Mouse (Mus musculus): Measurements from ENCODE around the gene Tmem176b. TPM values are rescaled to one million over a fixed set of nuclear protein-coding genes. Genes with fewer than 3 reads are reported as not detected.
A peak's percentile ranks its signal among the peaks of the same experiment; 100 is the strongest.

The Tmem176b gene
- polyA plus RNA-seq, 1 experiment: 265 TPM

DNA sequence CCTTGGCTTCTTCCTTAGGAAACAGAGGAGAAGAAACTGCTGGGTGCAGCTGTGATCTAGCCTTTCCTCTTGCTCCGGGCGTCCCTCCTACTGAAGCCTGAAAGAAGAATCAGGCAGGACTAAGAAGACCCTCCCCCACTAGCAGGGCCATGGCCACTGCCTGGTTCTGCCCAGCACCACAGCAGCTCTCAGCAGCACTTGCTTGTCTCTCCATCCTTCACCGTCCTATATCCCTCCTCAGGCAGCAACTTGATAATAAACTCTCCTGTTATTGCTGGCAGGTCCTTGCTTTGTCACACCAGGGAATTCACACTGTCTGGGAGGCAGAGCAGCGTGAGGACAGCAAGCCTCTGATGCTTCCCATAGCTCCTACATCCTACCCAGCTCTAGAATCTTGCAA, 3.8 kb upstream of the Tmem176b start:
- 95% methylated on average over 4 of the region's 4 CpGs for WGBS
- no peaks in the 10 kb centered on the region for H3K27me3 ChIP-seq (ENCODE audit: control insufficient read depth, insufficient read depth, low read length)
- peaks cover 21% of the 10 kb centered on the region for H3K4me1 ChIP-seq (replicated peaks; ENCODE audit: control insufficient read depth, insufficient read depth, low read length)
- no peak overlapping the region for H3K4me3 ChIP-seq (ENCODE audit: control insufficient read depth, insufficient read depth, low read length)
- H3K27ac ChIP-seq (ENCODE audit: control insufficient read depth, insufficient read depth, low read length): no peak overlapping the region
- DNase-seq: no peak
- no peak for TF ChIP-seq CTCF (IDR thresholded peaks at IDR 0.05; ENCODE audit: borderline replicate concordance, control insufficient read depth, extremely low read depth, insufficient read depth, low read length, poor library complexity)
- no peak for TF ChIP-seq POLR2A (IDR thresholded peaks at IDR 0.05; ENCODE audit: control insufficient read depth, extremely low read depth, insufficient read depth, low read length, poor library complexity)
- H3K36me3 ChIP-seq (ENCODE audit: control insufficient read depth, insufficient read depth, low read length): no peaks in the 10 kb centered on the region

DNA sequence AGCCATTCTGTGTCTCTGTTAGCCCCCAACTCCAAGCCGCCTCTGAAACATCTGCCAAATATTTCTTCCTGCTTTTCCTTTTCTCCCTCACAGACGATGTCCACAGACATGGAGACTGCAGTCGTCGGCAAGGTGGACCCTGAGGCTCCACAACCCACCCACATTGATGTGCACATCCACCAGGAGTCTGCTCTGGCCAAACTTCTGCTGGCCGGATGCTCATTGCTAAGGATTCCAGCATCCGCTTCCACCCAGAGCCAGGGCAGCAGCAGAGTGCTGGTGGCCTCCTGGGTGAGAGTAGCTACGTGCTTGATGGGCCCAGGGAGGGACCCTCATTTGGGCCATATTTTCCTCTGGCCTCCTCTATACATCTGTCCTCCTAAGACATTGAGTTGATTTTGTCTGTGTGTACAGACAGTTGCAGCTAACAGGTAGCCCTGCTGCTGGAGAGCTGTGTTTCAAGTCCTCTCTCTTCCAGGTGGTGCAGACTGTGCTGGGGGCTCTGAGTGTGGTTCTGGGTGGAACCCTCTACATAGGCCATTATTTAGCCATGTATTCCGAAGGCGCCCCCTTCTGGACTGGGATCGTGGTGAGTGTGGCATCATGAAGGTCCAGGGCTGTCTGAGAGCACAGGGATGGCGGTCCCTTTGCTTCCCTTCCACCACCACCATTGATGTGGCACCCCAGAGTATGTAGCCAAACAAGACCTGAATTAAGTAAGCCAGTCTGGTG, 981 bp upstream of the Tmem176b start:
- 63% methylated on average over 11 of the region's 11 CpGs for whole genome bisulfite sequencing
- no peaks in the 10 kb centered on the region for H3K27me3 ChIP-seq (ENCODE audit: control insufficient read depth, insufficient read depth, low read length)
- peak; percentile 41 for DNase-seq
- H3K4me3 ChIP-seq (ENCODE audit: control insufficient read depth, insufficient read depth, low read length): no peak overlapping the region; the same call in 1 of the 2 replicates
- peaks cover 25% of the 10 kb centered on the region for H3K4me1 ChIP-seq (replicated peaks; ENCODE audit: control insufficient read depth, insufficient read depth, low read length)
- TF ChIP-seq POLR2A (IDR thresholded peaks at IDR 0.05; ENCODE audit: control insufficient read depth, extremely low read depth, insufficient read depth, low read length, poor library complexity) (no peak), CTCF (IDR thresholded peaks at IDR 0.05; ENCODE audit: borderline replicate concordance, control insufficient read depth, extremely low read depth, insufficient read depth, low read length, poor library complexity) (no peak)
- H3K27ac ChIP-seq (ENCODE audit: control insufficient read depth, insufficient read depth, low read length): no peak overlapping the region
- no peaks in the 10 kb centered on the region for H3K36me3 ChIP-seq (ENCODE audit: control insufficient read depth, insufficient read depth, low read length)

DNA sequence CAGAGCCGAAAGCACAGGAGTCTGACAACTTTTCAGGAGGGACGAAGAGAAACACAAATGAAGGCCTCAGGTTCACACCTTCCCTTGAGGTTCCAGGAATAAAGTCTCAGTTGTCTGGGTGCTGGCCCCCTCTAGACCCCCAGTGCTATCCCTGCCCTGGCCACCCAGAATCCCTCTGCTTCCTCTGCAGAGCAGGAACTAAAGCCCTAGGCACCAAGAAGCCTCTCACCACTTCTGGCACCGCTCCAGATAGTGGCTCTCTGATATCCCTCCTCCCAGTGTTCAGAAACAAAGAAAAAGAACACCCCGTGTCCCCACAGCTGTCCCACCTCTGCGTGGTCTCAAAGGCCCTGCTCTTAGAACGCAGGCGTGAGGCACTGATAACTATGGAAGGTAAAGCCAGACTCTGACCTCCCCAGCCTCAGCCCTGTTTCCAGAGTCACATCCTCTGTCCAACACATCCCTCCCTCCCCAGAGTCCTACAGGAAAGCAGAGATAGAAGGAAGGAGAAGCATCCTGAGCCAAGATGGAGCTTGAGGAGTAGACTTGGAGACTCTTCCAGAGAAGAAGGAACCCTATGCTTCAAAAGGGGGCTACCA, 826 bp downstream of the Tmem176b start, which contains the start of gene Tmem176a:
Gene Tmem176a, plus strand, starts transcription at position 549 of the 599 bp plus-strand sequence.
- DNase-seq: no peak
- H3K27ac ChIP-seq (ENCODE audit: control insufficient read depth, insufficient read depth, low read length): peak within 1 kb of the TSS; percentile 52; the same call in 1 of the 2 replicates
- peak within 1 kb of the TSS; percentile 48 for H3K4me3 ChIP-seq (ENCODE audit: control insufficient read depth, insufficient read depth, low read length)
- TF ChIP-seq POLR2A (IDR thresholded peaks at IDR 0.05; ENCODE audit: control insufficient read depth, extremely low read depth, insufficient read depth, low read length, poor library complexity) (no peak), CTCF (IDR thresholded peaks at IDR 0.05; ENCODE audit: borderline replicate concordance, control insufficient read depth, extremely low read depth, insufficient read depth, low read length, poor library complexity) (no peak)
- peaks cover 25% of the 10 kb centered on the region for H3K4me1 ChIP-seq (replicated peaks; ENCODE audit: control insufficient read depth, insufficient read depth, low read length)
- no peaks in the 10 kb centered on the region for H3K27me3 ChIP-seq (ENCODE audit: control insufficient read depth, insufficient read depth, low read length)
- 8% methylated on average over 7 of the region's 7 CpGs for WGBS
- no peaks in the 10 kb centered on the region for H3K36me3 ChIP-seq (ENCODE audit: control insufficient read depth, insufficient read depth, low read length)

DNA sequence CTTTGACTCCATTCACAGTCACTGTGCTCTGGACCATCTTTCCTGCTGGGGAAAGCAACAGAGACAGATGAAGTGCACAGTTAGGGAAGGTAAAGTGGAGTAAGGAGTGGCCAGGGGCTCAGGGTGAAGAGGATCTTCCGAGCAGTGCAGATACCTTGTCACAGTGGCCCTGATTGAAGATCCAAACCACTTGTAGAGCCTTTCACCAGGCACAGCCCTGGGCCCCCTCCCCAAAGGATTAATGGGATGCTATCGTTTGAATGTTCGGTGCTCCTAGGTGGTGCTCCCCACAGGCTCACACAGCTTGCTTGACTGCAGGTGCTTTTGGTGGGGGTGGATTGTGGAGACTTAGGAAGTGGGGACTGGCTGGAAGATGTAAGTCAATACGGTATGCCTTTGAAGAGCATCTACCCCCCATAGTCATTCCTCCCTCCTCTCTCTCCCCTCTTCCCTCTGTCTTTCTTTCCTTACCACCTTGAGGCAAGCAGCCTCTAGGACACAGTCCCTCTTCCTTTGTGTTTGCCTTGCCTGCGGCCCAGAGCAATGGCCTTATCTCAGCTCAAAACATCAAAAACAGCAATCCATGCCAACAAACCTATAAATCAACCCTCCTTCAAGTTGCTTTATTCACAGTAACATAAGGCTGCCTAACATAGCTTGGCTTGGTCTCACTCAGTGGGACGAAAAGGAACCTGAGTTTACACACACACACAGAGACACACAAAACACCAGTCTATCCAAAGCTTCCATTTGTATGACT, 2.8 kb downstream of the Tmem176b start:
- TF ChIP-seq CTCF (IDR thresholded peaks at IDR 0.05; ENCODE audit: borderline replicate concordance, control insufficient read depth, extremely low read depth, insufficient read depth, low read length, poor library complexity): no peak
- no peak for TF ChIP-seq POLR2A (IDR thresholded peaks at IDR 0.05; ENCODE audit: control insufficient read depth, extremely low read depth, insufficient read depth, low read length, poor library complexity)
- no peak for DNase-seq
- H3K4me1 ChIP-seq (replicated peaks; ENCODE audit: control insufficient read depth, insufficient read depth, low read length): peaks cover 25% of the 10 kb centered on the region
- WGBS: 86% methylated on average over 6 of the region's 6 CpGs
- H3K36me3 ChIP-seq (ENCODE audit: control insufficient read depth, insufficient read depth, low read length): no peaks in the 10 kb centered on the region; the same call in 1 of the 2 replicates
- H3K4me3 ChIP-seq (ENCODE audit: control insufficient read depth, insufficient read depth, low read length): no peak overlapping the region
- H3K27me3 ChIP-seq (ENCODE audit: control insufficient read depth, insufficient read depth, low read length): no peaks in the 10 kb centered on the region
- H3K27ac ChIP-seq (ENCODE audit: control insufficient read depth, insufficient read depth, low read length): peak overlapping the region; percentile 11; the same call in 1 of the 2 replicates

DNA sequence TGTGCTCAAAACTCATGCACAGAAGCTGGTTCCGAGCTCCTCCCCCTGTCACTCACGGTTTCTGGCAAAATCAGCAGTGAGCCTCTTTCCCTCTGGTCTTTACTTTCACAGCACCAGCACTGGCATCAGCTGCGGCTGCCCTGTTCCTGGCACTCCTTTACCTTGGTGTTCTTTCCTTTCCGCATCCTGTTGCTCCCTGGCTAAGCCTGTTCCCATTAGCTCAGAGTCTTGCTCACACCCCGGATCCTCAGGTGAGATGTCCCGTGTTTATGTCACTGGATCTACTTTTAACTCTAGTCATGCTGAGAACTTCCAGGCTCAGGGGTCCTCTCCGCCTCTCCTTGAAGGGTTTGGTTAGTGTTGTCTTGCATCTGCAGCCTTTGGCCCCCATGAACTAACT, 3.8 kb downstream of the Tmem176b start:
- Histone ChIP-seq H3K27me3 (ENCODE audit: control insufficient read depth, insufficient read depth, low read length) (no peaks in the 10 kb centered on the region), H3K4me3 (ENCODE audit: control insufficient read depth, insufficient read depth, low read length) (no peak overlapping the region), H3K27ac (ENCODE audit: control insufficient read depth, insufficient read depth, low read length) (no peak overlapping the region), H3K4me1 (replicated peaks; ENCODE audit: control insufficient read depth, insufficient read depth, low read length) (peaks cover 25% of the 10 kb centered on the region), H3K36me3 (ENCODE audit: control insufficient read depth, insufficient read depth, low read length) (no peaks in the 10 kb centered on the region; the same call in 1 of the 2 replicates)
- 94% methylated on average over 7 of the region's 7 CpGs for WGBS
- TF ChIP-seq CTCF (IDR thresholded peaks at IDR 0.05; ENCODE audit: borderline replicate concordance, control insufficient read depth, extremely low read depth, insufficient read depth, low read length, poor library complexity): no peak
- no peak for TF ChIP-seq POLR2A (IDR thresholded peaks at IDR 0.05; ENCODE audit: control insufficient read depth, extremely low read depth, insufficient read depth, low read length, poor library complexity)
- DNase-seq: no peak

DNA sequence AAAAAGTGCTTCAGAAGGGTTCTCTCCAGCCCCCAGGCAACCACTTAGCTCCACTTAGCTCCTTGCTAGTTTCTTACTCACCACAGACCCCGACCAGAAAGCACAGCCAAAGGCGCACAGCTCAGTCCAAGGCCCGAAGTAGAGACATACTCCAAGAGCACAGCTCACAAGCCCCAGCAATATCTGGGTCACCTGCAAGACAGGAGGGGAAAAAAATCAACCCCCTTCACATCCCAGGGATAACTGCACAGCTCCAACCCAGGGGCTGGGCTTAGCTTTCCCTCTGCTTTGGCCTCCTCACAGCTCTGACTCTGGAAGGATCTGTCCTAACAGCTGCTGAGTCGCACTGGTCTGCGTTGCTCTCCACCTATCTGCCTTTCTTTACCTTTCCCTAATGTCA, 5.2 kb downstream of the Tmem176b start:
- H3K4me1 ChIP-seq (replicated peaks; ENCODE audit: control insufficient read depth, insufficient read depth, low read length): peaks cover 14% of the 10 kb centered on the region
- 95% methylated on average over 5 of the region's 5 CpGs for WGBS
- no peaks in the 10 kb centered on the region for H3K27me3 ChIP-seq (ENCODE audit: control insufficient read depth, insufficient read depth, low read length)
- DNase-seq: no peak
- no peak overlapping the region for H3K4me3 ChIP-seq (ENCODE audit: control insufficient read depth, insufficient read depth, low read length)
- H3K36me3 ChIP-seq (ENCODE audit: control insufficient read depth, insufficient read depth, low read length): no peaks in the 10 kb centered on the region; the same call in 1 of the 2 replicates
- H3K27ac ChIP-seq (ENCODE audit: control insufficient read depth, insufficient read depth, low read length): no peak overlapping the region
- TF ChIP-seq CTCF (IDR thresholded peaks at IDR 0.05; ENCODE audit: borderline replicate concordance, control insufficient read depth, extremely low read depth, insufficient read depth, low read length, poor library complexity): no peak
- TF ChIP-seq POLR2A (IDR thresholded peaks at IDR 0.05; ENCODE audit: control insufficient read depth, extremely low read depth, insufficient read depth, low read length, poor library complexity): no peak

Data from thymus, adult 2 months (tissue).